Mouse (Mus musculus): Measurements from ENCODE around the gene Eif2a.

Eif2a gene

GRCm38 (mm10) chr3:58525652-58526407 lies at the start of gene Eif2a, which contains the start of gene Serp1:
Gene Eif2a, plus strand, starts transcription at chr3:58525821.
Gene Serp1, minus strand, starts transcription at chr3:58525892.
- DNase-seq: peak; percentile 98 to 99

- no peak for DNase-seq
These were observed 46.7 kb upstream of the Eif2a start for GRCm38 (mm10) chr3:58478755-58479455.

- DNase-seq: no peak
These were observed 39.7 kb upstream of the Eif2a start for GRCm38 (mm10) chr3:58485883-58486282.

GRCm38 (mm10) chr3:58487121-58487520 lies 38.5 kb upstream of the Eif2a start:
- DNase-seq: no peak

GRCm38 (mm10) chr3:58487999-58488775 lies 37.4 kb upstream of the Eif2a start:
- no peak for DNase-seq

- no peak for DNase-seq
These were observed 34.8 kb upstream of the Eif2a start for GRCm38 (mm10) chr3:58490787-58491186.

GRCm38 (mm10) chr3:58493621-58494020 lies 32.0 kb upstream of the Eif2a start:
- no peak for DNase-seq

GRCm38 (mm10) chr3:58501961-58502360 lies 23.7 kb upstream of the Eif2a start:
- no peak for DNase-seq

GRCm38 (mm10) chr3:58503720-58504333 lies 21.8 kb upstream of the Eif2a start:
- DNase-seq: no peak

- no peak for DNase-seq
These were observed 20.9 kb upstream of the Eif2a start for GRCm38 (mm10) chr3:58504676-58505075.

- DNase-seq: no peak
These were observed 17.4 kb upstream of the Eif2a start for GRCm38 (mm10) chr3:58508020-58508750.

GRCm38 (mm10) chr3:58511581-58511980 lies 14.0 kb upstream of the Eif2a start:
- DNase-seq: no peak

GRCm38 (mm10) chr3:58512740-58513139 lies 12.9 kb upstream of the Eif2a start:
- DNase-seq: no peak

- no peak for DNase-seq
These were observed 12.1 kb upstream of the Eif2a start for GRCm38 (mm10) chr3:58513483-58513882.

- no peak for DNase-seq
These were observed 9.5 kb upstream of the Eif2a start for GRCm38 (mm10) chr3:58515947-58516601.

- peak in 1 of 2 experiments; percentile 12 for DNase-seq
These were observed 9.0 kb upstream of the Eif2a start for GRCm38 (mm10) chr3:58516602-58516976.

- DNase-seq: peak in 1 of 2 experiments; percentile 14
These were observed 8.4 kb upstream of the Eif2a start for GRCm38 (mm10) chr3:58517258-58517657.

- no peak for DNase-seq
These were observed 7.8 kb upstream of the Eif2a start for GRCm38 (mm10) chr3:58517800-58518199.

- DNase-seq: no peak
These were observed 6.7 kb upstream of the Eif2a start for GRCm38 (mm10) chr3:58518962-58519361.

GRCm38 (mm10) chr3:58519536-58519935 lies 6.1 kb upstream of the Eif2a start:
- DNase-seq: no peak

- DNase-seq: no peak
These were observed 5.3 kb upstream of the Eif2a start for GRCm38 (mm10) chr3:58520286-58520685.

GRCm38 (mm10) chr3:58521361-58521760 lies 4.3 kb upstream of the Eif2a start:
- DNase-seq: no peak

Data from thymus, adult 18-20 months (tissue).